Mouse (Mus musculus) NIH3T3 (cell line): ENCODE results near the gene Kctd19.

Experiments
- DNase-seq: peaks from one replicate; pipeline ENCODE4 v3.0.0-alpha.2; 2012; ENCODE audit warnings: low read depth

Gene Kctd19

GRCm38 (mm10) chr8:105413391-105413790 is at the start of gene Kctd19, which contains the start of gene Lrrc36:
Gene Kctd19, minus strand, starts transcription at chr8:105413502.
Gene Lrrc36, plus strand, starts transcription at chr8:105413571.
- no peak for DNase-seq

- no peak for DNase-seq
Measured at GRCm38 (mm10) chr8:105461085-105461803, 47.9 kb upstream of the Kctd19 start.

- no peak for DNase-seq
Measured at GRCm38 (mm10) chr8:105455218-105455617, 41.9 kb upstream of the Kctd19 start.

DNA sequence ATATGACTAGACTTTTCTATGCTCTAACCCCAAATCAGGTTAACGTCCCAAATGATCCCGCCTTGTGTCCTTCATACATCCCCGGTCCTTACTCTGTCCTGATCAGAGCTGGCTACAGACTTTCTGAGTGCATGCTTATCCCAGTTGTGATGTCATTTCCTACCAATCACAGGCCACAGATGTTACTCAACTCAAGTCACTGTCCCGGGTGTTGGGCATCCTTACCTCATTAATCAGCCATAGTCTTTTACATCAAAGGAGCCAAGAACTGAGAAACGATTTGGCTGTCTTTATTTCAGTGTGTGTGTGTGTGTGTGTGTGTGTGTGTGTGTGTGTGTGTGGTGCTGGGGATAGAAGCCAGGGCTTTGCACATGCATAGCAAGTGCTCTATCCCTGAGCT is 40.8 kb upstream of the Kctd19 start:
- DNase-seq = no peak

DNA sequence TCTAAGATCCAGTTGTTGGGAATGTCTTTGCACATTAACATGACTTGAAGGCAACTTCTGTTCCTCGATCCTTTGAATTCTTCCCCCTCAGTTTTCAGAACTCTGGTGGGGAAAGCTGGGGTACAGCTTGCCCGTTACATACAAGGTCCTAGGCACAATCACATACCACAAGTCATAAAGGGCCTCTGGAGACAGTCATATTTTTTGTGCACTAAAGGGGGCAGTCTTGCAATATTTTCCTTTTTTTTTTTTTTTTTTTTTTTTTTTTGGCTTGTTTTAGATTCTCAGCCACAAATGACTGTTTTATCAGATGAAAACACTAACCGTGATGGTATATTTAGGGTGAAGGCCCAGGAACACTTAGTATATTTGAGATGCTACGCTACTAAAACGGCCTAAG is 40.0 kb upstream of the Kctd19 start:
- DNase-seq = peak; percentile 36

DNA sequence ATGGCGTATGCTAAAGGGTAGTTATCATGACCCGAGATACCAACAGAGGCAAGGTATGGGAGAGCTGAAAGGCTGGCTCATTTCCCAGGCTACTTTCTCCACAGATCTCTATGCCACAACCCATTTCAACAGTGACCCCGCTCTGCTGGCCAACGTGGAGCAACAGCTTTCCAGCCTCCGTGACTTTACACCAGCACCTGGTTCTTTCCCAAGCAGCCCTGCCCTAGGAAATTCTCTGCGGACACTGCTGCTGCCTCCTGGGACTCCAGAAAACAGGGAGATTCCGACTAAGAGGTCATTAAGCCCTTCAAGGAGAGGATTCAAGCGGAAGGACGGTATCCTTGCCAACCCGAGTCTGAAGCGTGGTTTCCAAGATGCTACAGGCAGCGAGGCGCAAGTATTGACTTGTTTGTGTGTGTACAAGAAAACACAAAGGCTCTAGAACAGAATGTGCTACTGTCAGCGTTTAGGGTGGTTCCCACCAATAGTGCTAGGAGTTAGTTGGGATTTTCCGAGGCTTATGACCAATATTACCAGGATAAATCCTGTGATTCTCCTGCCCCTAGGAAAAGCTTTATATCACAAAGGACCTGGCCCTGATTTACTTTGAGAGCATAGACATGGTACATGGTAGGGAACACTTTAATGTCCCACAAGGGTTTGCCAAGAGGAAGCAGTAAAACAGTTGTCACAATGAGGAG is 38.8 kb upstream of the Kctd19 start:
- no peak for DNase-seq

DNA sequence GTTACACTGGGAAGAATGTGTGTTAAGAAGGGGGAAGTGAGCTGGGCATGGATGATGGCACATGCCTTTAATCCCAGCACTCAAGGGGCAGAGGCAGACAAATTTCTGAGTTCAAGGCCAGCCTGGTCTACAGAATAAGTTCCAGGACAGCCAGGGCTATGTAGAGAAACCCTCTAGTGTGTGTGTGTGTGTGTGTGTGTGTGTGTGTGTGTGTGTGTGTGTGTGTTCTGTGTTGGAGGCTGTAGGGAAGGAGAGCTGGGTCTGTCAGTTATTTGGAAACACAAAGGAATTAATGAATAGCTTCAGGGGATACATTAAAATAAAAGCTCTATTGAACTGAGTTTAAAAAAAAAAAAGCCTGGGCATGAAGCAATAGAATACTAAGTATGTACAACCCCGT is 37.7 kb upstream of the Kctd19 start:
- no peak for DNase-seq

GRCm38 (mm10) chr8:105448596-105448995 is 35.3 kb upstream of the Kctd19 start:
- no peak for DNase-seq

GRCm38 (mm10) chr8:105448188-105448587 is 34.9 kb upstream of the Kctd19 start:
- no peak for DNase-seq

GRCm38 (mm10) chr8:105446127-105446552 is 32.8 kb upstream of the Kctd19 start:
- peak; percentile 34 for DNase-seq

- DNase-seq = peak; percentile 30
Measured at GRCm38 (mm10) chr8:105445296-105446126, 32.2 kb upstream of the Kctd19 start.

- peak; percentile 36 for DNase-seq
Measured at GRCm38 (mm10) chr8:105442661-105443060, 29.4 kb upstream of the Kctd19 start.

- DNase-seq = peak; percentile 46
Measured at GRCm38 (mm10) chr8:105441433-105441832, 28.1 kb upstream of the Kctd19 start.

DNA sequence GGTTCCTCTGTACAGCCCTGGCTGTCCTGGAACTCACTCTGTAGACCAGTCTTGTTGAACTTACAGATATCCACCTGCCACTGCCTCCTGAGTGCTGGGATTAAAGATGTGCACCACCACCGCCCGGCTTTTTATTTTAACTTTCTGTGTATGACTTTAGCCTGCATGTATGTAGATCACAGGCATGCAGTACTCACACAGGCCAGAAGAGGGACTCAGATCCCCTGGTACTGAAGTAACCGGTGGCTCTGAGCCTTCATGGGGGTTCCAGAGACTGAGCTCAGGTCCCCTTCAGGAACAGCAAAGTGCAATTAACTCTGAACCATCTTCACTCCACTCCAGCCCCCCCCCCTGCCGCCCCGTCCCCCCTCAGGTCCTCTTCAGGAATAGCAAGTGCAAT is 25.6 kb upstream of the Kctd19 start:
- DNase-seq = peak; percentile 55

- no peak for DNase-seq
Measured at GRCm38 (mm10) chr8:105437078-105437748, 23.9 kb upstream of the Kctd19 start.

DNA sequence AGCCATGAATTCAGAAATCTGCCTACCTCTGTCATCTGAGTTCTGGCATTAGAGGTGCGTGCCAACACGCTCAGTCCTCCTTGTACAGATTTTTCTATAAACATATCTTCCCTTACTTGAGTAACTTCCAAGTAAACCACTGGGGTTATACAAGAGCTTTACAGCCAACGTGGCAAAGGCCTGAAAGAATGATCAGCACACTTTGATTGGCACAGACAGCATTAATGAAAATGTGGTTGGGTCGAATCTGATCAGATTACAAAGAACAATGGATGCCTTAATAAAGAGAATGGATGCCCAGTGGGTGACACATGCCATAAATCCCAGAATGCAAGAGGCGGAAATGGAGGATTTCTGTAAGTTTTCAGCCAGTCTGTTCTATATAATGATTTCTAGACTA is 22.9 kb upstream of the Kctd19 start:
- DNase-seq = no peak

GRCm38 (mm10) chr8:105434136-105434535 is 20.8 kb upstream of the Kctd19 start:
- no peak for DNase-seq

DNA sequence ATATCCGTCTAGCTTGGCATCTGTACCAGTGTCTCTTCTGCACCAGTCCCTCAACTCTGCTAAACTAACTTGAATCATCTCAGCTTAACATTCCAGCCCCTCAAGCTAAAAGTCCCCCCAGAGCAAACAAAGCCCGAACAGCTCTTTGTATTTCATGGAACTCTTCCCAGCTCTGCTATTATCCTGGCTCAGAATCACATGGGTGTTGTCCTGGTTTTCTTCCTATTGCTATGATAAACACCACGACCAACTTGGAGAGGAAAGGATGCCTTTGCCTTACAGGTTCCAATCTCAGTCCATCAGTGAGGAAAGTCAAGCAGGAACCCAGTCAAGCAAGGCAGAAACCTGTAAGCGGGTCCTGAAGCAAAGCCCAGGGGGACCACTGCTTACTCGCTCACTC is 20.2 kb upstream of the Kctd19 start:
- no peak for DNase-seq

DNA sequence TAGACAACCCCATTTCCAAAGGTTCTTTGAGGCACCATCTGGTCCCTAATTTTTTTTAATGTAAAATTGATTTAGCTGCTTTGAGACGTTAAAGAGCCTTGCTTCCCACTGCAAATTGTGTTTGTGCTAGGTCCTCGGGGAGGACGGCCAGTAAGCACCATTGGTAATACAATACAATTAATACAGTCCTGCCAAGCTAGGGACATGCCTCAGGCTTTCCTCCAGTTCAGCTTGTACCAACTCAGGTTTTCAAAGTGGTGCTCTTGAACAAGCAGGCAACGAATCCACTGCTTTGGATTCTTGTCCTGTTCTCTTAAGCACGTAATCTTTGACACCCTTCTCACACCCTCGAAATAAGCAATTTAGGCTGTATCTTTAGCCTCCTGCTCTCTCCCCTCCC is 19.7 kb upstream of the Kctd19 start:
- DNase-seq = no peak

DNA sequence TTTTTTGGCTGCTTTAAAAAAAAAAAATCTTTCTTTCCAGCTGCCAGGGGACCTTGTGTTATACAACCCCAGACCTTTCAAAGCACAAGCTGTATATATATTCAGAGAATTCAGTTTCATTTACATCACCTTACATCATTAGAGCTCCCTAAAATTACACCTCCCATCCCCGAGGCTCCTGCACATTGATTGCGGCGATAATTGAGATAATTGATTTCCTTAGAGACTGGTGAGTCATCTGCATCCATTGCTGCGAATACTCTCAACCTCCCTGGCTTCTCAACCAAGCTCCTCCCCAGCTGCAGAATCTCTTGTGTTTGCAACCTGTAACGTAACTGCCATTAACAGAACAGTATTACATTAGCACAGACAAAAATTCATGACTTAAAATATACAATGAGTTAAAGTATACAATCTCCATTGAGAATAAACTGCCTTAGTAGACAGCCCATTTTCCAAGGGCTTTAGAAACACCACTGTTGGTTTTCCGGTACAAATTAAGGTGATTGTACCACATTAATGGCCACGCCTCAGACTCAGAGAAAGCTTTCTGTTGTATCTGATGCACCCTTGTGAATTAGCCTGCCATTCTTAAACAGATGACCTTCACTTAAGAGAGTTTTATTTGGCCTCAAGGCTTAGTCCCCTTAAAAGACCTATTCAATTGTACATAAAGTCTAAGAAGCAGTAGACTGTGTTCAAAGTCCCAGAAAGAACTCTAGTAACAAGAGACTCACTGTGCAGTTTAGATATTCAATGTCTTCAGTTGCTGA is 18.6 kb upstream of the Kctd19 start:
- DNase-seq = no peak

DNA sequence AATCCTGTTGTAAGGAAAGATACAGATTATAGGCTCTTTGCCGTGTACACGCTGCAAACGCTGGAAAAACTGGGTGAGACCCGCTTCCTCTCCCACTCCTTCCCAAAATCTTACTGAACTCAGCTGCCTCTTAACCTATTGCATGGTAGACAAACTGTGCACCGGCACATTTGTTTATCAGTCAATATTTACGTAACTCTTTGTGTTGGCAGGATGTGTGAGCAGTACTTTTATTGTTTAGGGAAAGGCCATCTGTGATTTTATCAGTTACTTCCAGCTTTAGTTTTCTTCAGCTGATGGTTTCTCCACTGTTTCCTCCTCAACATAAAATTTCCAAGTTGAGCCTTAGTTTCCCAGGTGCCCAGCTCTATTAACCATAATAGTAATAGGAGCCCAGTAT is 13.6 kb upstream of the Kctd19 start:
- DNase-seq = no peak
